Mouse (Mus musculus) testis, adult 2 months (tissue): ENCODE measurements at regions not wholly inside any gene's neighbourhood (a gene's known extent, or its start where the extent isn't known, plus 50 kb on each side); places are given as distances from the start of the nearest gene placed in this dataset.

Experiments used
- CTCF ChIP-seq: fragments of 200-500 bp; IDR thresholded peaks from 2 replicates; pipeline ENCODE4 v1.5.1; 2012; ENCODE audit warnings: low read depth, mild to moderate bottlenecking, inconsistent platforms, low read length, moderate library complexity; ENCODE audit not compliant: control insufficient read depth, insufficient read depth, insufficient replicate concordance
- POLR2A ChIP-seq: fragments of 200-500 bp; IDR thresholded peaks from 2 replicates; pipeline ENCODE4 v1.6.1; 2012; ENCODE audit warnings: low read depth, mild to moderate bottlenecking, inconsistent platforms, low read length, moderate library complexity; ENCODE audit not compliant: control insufficient read depth

- no peak for TF ChIP-seq CTCF
- TF ChIP-seq POLR2A = no peak
Measured at GRCm38 (mm10) chr16:30687225-30687624, 87.7 kb downstream of the Fam43a start.
